In the genomic region with DNA sequence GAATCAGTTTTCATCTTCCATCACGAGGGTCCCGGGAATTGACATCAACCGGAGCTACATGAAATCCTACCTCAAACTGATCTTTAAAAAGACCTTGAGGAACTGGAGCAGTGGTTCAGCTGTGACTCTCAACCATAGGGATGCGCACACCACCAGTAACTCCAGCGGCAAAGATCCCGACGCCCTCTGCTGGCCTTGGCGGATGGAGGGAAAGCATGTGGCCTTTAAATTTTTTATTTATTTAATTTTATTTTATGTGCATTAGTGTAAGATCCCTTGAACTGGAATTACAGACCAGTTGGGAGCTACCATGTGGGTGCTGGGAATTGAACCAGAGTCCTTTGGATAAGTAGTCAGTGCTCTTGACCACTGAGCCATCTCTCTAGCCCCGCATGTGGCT, we compare ENCODE assay signal across 8 mouse cellular contexts. TPM values are rescaled to one million over a fixed set of nuclear protein-coding genes. Genes with fewer than 3 reads are reported as not detected.
A peak's percentile ranks its signal among the peaks of the same experiment; 100 is the strongest.
DNase-seq lines count a peak whose midpoint lies in the region; ATAC-seq and TF ChIP-seq lines count a peak whose summit lies in the region.

No protein-coding gene starts in this region.

- peak; percentile 73 for DNase-seq in left cerebral cortex, adult 11 months (ENCODE audit: low spot score)
- no peak for DNase-seq in left cerebral cortex, adult 8-10 months (ENCODE audit: low spot score in 2 of 2)
- peak; percentile 47 for DNase-seq in kidney, postnatal 14 days
- DNase-seq in liver, postnatal 0 days, result peak; percentile 41
- peak; percentile 53 for DNase-seq in thymus, postnatal 14 days
- DNase-seq in spleen, postnatal 14 days (ENCODE audit: low spot score in 2 of 2), result no peak

- no peaks in the 10 kb centered on the region for H3K27me3 ChIP-seq in forebrain, embryonic 12.5 days
- H3K27me3 ChIP-seq in liver, postnatal 0 days (ENCODE audit: insufficient read depth, low read length), result no peaks in the 10 kb centered on the region

- 20% methylated on average over 9 of the region's 9 CpGs for WGBS in forebrain, embryonic 12.5 days
- 16% methylated on average over 9 of the region's 9 CpGs for WGBS in liver, postnatal 0 days (ENCODE audit: insufficient replicate concordance)

- H3K27ac ChIP-seq in bone marrow macrophage, adult 2 months (ENCODE audit: insufficient read depth, low read depth, low read length), result peak overlapping the region; percentile 52
- peak overlapping the region; percentile 43 for H3K27ac ChIP-seq in forebrain, embryonic 12.5 days
- no peak overlapping the region for H3K27ac ChIP-seq in liver, postnatal 0 days (ENCODE audit: low read depth)

- TF ChIP-seq CTCF in bone marrow macrophage, adult 2 months (IDR thresholded peaks at IDR 0.05; ENCODE audit: low read depth, low read length), result no peak
- TF ChIP-seq CTCF in liver, postnatal 0 days (IDR thresholded peaks at IDR 0.05; ENCODE audit: low read depth), result no peak

- H3K4me1 ChIP-seq in bone marrow macrophage, adult 2 months (ENCODE audit: control insufficient read depth, insufficient read depth, low read length), result peaks cover 26% of the 10 kb centered on the region
- H3K4me1 ChIP-seq in forebrain, embryonic 12.5 days, result peaks cover 44% of the 10 kb centered on the region
- H3K4me1 ChIP-seq in liver, postnatal 0 days (ENCODE audit: insufficient read depth), result peaks cover 31% of the 10 kb centered on the region

- H3K4me3 ChIP-seq in bone marrow macrophage, adult 2 months (ENCODE audit: insufficient read depth, low read length), result no peak overlapping the region
- H3K4me3 ChIP-seq in forebrain, embryonic 12.5 days (replicated peaks), result peak overlapping the region; percentile 72; the same call in 1 of the 2 replicates
- H3K4me3 ChIP-seq in liver, postnatal 0 days (ENCODE audit: low read depth, low read length), result 0 out of 2 replicates have a peak overlapping the region, but pooled peaks have one; percentile 19

- H3K9ac ChIP-seq in forebrain, embryonic 12.5 days, result no peak overlapping the region
- H3K9ac ChIP-seq in liver, postnatal 0 days (replicated peaks), result 0 out of 2 replicates have a peak overlapping the region, but pooled peaks have one; percentile 16

- H3K36me3 ChIP-seq in forebrain, embryonic 12.5 days (replicated peaks), result peaks cover 25% of the 10 kb centered on the region
- peaks cover 10% of the 10 kb centered on the region for H3K36me3 ChIP-seq in liver, postnatal 0 days (replicated peaks; ENCODE audit: insufficient read depth, low read length)

- no peak for TF ChIP-seq POLR2A in bone marrow macrophage, adult 2 months (IDR thresholded peaks at IDR 0.05; ENCODE audit: borderline replicate concordance, low read depth, low read length)

- H3K4me2 ChIP-seq in forebrain, embryonic 12.5 days, result peak overlapping the region; percentile 60
- H3K4me2 ChIP-seq in liver, postnatal 0 days (ENCODE audit: low read depth, low read length), result peak overlapping the region; percentile 87

- TF ChIP-seq EP300 in liver, postnatal 0 days (IDR thresholded peaks at IDR 0.05; ENCODE audit: low read depth), result no peak

- ATAC-seq in forebrain, embryonic 12.5 days (ENCODE audit: low FRiP score), result no peak
- ATAC-seq in liver, postnatal 0 days, result no peak

- no peaks in the 10 kb centered on the region for H3K9me3 ChIP-seq in forebrain, embryonic 12.5 days
- no peaks in the 10 kb centered on the region for H3K9me3 ChIP-seq in liver, postnatal 0 days (ENCODE audit: low read length)

RNA-seq across cellular contexts. Expression of a gene that starts 1.2 kb away (rescaled TPM):
- 10 to 100 TPM; 33.1 to 34.5 (median 33.8) TPM for total RNA-seq in left cerebral cortex, adult 8-10 months (2022)
- 8.8 and 10.3 TPM in 2 replicates for polyA plus RNA-seq in bone marrow macrophage, adult 2 months (2012; ENCODE audit: insufficient read depth, insufficient read length, missing spikeins)
- polyA plus RNA-seq in forebrain, embryonic 12.5 days (2016; fragmentation: Nextera tagmentation; extraction: Ambion mirVana), result 18.2 and 20.3 TPM in 2 replicates
- polyA plus RNA-seq in liver, postnatal 0 days (2015; fragmentation: Nextera tagmentation; extraction: Ambion mirVana), result 5.1 and 5.2 TPM in 2 replicates

RNA-seq across cellular contexts. Expression of a gene that starts 21.2 kb away (rescaled TPM):
- total RNA-seq in left cerebral cortex, adult 8-10 months (2022), result 1 to 10 TPM; 5.7 to 8.4 (median 6.5) TPM
- polyA plus RNA-seq in bone marrow macrophage, adult 2 months (2012; ENCODE audit: insufficient read depth, insufficient read length, missing spikeins), result 13.5 and 17.6 TPM in 2 replicates
- 1.5 and 1.7 TPM in 2 replicates for polyA plus RNA-seq in forebrain, embryonic 12.5 days (2016; fragmentation: Nextera tagmentation; extraction: Ambion mirVana)
- 2.6 and 3.1 TPM in 2 replicates for polyA plus RNA-seq in liver, postnatal 0 days (2015; fragmentation: Nextera tagmentation; extraction: Ambion mirVana)

RNA-seq across cellular contexts. Expression of a gene that starts 36.7 kb away (rescaled TPM):
- total RNA-seq in left cerebral cortex, adult 8-10 months (2022), result 10 to 100 TPM; 56.1 to 61.3 (median 59.8) TPM
- polyA plus RNA-seq in bone marrow macrophage, adult 2 months (2012; ENCODE audit: insufficient read depth, insufficient read length, missing spikeins), result 22.2 and 25.0 TPM in 2 replicates
- 43.4 and 48.6 TPM in 2 replicates for polyA plus RNA-seq in forebrain, embryonic 12.5 days (2016; fragmentation: Nextera tagmentation; extraction: Ambion mirVana)
- 10.2 and 12.1 TPM in 2 replicates for polyA plus RNA-seq in liver, postnatal 0 days (2015; fragmentation: Nextera tagmentation; extraction: Ambion mirVana)

RNA-seq across cellular contexts. Expression of a gene that starts 37.2 kb away (rescaled TPM):
- 10 to 100 TPM; 14.6 to 18.2 (median 15.4) TPM for total RNA-seq in left cerebral cortex, adult 8-10 months (2022)
- 40.4 and 44.1 TPM in 2 replicates for polyA plus RNA-seq in bone marrow macrophage, adult 2 months (2012; ENCODE audit: insufficient read depth, insufficient read length, missing spikeins)
- 28.6 and 28.8 TPM in 2 replicates for polyA plus RNA-seq in forebrain, embryonic 12.5 days (2016; fragmentation: Nextera tagmentation; extraction: Ambion mirVana)
- 25.8 and 26.8 TPM in 2 replicates for polyA plus RNA-seq in liver, postnatal 0 days (2015; fragmentation: Nextera tagmentation; extraction: Ambion mirVana)

RNA-seq across cellular contexts. Expression of a gene that starts 44.7 kb away (rescaled TPM):
- total RNA-seq in left cerebral cortex, adult 8-10 months (2022), result not detected
- polyA plus RNA-seq in bone marrow macrophage, adult 2 months (2012; ENCODE audit: insufficient read depth, insufficient read length, missing spikeins), result not detected in 2 replicates
- not detected in 2 replicates for polyA plus RNA-seq in forebrain, embryonic 12.5 days (2016; fragmentation: Nextera tagmentation; extraction: Ambion mirVana)
- not detected in 2 replicates for polyA plus RNA-seq in liver, postnatal 0 days (2015; fragmentation: Nextera tagmentation; extraction: Ambion mirVana)

Comparison
In these comparisons a context has a peak if more than half of its experiments do, and no peak if none do; other contexts are left out.
1. DNase-seq: peak in left cerebral cortex, adult 11 months (single experiment), kidney, postnatal 14 days (single experiment), liver, postnatal 0 days (single experiment) and thymus, postnatal 14 days (single experiment); none in left cerebral cortex, adult 8-10 months (0 of 2) and spleen, postnatal 14 days (0 of 2).